Mouse (Mus musculus) kidney, adult 10 weeks (tissue): ENCODE data around the gene Prep. TPM values are rescaled to one million over a fixed set of nuclear protein-coding genes. Genes with fewer than 3 reads are reported as not detected.

ENCODE experiments used
- polyA plus RNA-seq: library from polyadenylated mRNA; stranded (reverse); fragments of 350-450 nt; fragmentation: Illumina TruSeq; extraction: RNeasy Lipid Tissue Mini Kit (QIAGEN cat#74804); gene quantifications from one replicate; pipeline ENCODE4 v1.2.3, GENCODE M21; 2014; ENCODE audit warnings: low read depth, low replicate concordance

Prep gene
- polyA plus RNA-seq: 5.4 TPM

GRCm38 (mm10) chr10:45066931-45067308, at the start of gene Prep:
TSS of gene Prep (plus strand) at chr10:45067203.

GRCm38 (mm10) chr10:45177798-45178197, 110.8 kb downstream of the Prep start, which contains the start of gene Popdc3:
TSS of gene Popdc3 (plus strand) at chr10:45178098.

Other genes starting within 250 kb of the Prep start
- gene Popdc3, start 110.9 kb downstream of the Prep start, polyA plus RNA-seq: not detected